Mouse (Mus musculus) hematopoietic stem cell, adult 5-6 weeks (primary cell): ENCODE results near the gene Lrmp. TPM values are rescaled to one million over a fixed set of nuclear protein-coding genes. Genes with fewer than 3 reads are reported as not detected.
"Not testable (repeated sequence)": the region's sequence is repeated elsewhere in the genome, so short reads cannot be mapped to it uniquely, and the experiment has no call there.

ENCODE experiments used
- ATAC-seq, 2 experiments: fragments of 125-278 bp in 1 of 2; replicated peaks in 1 of 2; 2 replicates each; pipeline ENCODE4 v1.8.0; 2016 to 2017; ENCODE audit warnings: inconsistent platforms in 2 of 2, mild to moderate bottlenecking in 2 of 2, moderate number of reproducible peaks in 2 of 2, low read depth in 1 of 2, moderate TSS enrichment in 1 of 2; ENCODE audit not compliant: low FRiP score in 2 of 2, poor library complexity in 2 of 2, severe bottlenecking in 2 of 2, insufficient read depth in 1 of 2, low TSS enrichment in 1 of 2
- total RNA-seq: library from RNA; stranded (forward); fragments of 172-1452, 232-1000 nt; gene quantifications from 2 replicates; pipeline ENCODE4 v1.2.3, GENCODE M21; 2017

Gene Lrmp
- total RNA-seq, 1 experiment from 2014 or later, result 102 TPM

GRCm38 (mm10) chr6:145093038-145093622, 22.3 kb upstream of the Lrmp start:
- ATAC-seq, result not testable (repeated sequence)

DNA sequence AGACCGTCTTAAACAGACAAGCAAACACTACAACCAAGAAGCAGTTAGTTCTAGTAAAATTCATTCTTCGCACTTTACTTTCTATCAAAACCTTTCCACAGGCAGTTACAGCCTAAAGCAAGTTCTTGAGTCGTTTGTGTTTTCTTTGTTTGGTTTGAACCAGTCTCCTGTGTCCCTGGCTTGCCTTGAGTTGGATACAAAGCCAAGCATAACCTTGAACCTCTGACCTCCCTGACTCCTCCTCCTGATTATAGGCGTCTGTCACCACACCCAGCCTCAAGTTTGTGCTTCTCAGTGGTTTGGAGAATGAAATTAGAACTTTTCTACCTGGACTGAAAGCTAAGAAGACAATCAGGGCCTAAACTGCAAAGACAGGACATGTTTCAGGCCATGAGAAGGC, 21.0 kb upstream of the Lrmp start:
- ATAC-seq, result no peak

DNA sequence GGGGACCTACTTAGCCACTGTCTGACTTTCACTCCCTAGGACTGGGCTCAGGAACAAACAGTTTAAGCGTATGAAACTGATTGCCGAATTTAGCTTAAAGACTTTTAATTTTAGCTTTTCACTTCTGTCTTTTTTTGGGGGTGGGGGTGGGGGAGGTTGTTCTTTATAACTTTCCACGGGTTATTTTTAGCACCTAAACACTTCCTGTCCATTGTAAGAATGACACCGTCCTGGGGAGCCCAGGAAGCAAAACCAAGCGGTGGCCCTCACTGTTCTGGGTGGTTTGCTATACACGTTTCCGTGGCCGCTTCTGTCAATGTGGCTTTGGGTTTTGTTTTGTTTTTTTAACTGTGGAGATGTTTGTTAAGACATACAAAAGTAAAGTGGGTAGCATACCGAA, 14.5 kb upstream of the Lrmp start:
- peak in 1 of 2 experiments; percentile 65; a peak in 3 of 4 replicates for ATAC-seq

- ATAC-seq, result no peak
These were observed 11.1 kb upstream of the Lrmp start for GRCm38 (mm10) chr6:145104241-145104939.

DNA sequence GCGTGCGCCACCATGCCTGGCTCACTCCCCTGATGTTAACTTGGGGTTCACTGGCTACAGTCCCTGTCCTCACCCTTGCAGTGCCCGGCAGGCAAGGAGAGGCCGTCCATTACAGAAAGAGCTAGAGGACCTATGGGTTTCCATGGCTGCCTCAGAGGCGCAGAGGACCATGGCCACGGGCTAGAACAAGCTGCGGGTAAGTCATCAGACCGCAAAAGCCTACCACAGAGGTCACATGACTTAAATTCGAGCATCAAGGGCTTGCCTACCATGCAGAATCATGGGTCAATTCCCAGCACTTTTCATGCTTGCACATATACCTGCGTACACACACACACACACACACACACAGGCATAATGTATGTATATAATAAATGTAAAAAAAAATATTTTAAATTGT, 10.0 kb upstream of the Lrmp start:
- ATAC-seq, result no peak

DNA sequence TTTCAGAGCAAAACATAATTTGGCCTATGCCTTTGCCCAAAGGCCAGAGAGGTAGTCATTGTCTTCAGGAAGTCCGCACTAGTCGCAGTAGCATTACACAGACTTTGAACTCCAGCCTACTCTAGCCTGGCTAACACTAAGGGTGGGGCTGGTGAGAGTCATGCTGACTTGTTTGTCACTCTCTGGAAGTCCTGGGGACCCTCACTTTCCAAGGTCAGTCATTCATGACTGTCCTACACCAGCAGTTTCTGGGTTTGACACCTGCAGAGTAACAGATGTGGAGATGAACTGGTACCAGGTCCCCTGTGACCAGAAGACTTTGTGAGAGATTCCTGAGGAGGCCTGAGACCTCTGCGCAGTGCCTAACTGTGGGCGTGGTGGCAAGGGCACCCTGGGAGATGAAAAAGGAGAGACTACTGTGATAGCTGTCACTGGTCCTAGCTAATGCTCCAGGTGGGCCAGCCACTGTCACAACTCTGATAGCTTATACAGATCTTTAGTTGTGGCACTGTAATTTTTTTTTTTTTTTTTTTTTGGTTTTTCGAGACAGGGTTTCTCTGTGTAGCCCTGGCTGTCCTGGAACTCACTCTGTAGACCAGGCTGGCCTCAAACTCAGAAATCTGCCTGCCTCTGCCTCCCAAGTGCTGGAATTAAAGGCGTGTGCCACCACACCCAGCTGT, 9.2 kb upstream of the Lrmp start:
- ATAC-seq, result no peak

- ATAC-seq, result no peak
These were observed 4.7 kb upstream of the Lrmp start for GRCm38 (mm10) chr6:145110786-145111185.

DNA sequence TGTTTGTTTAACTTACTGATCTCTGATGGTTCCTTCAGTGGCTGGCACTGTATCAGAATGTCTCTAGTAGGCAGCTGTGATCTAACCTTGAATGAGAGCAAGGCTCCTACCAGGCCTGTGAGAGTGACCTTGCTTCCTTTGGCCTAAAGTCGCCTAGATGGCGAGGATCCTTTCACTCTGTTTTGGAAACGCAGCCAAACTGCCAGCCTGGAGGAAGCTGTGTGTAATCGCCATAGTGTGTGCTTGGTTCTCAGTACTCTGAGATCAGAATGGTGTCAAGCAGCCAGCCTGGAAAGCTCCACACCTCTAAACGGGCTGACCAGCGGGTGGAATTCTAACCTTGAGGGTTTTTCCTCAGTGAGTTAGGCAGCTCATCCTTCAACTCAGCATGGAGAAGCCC, 2.6 kb upstream of the Lrmp start:
- ATAC-seq, result no peak

DNA sequence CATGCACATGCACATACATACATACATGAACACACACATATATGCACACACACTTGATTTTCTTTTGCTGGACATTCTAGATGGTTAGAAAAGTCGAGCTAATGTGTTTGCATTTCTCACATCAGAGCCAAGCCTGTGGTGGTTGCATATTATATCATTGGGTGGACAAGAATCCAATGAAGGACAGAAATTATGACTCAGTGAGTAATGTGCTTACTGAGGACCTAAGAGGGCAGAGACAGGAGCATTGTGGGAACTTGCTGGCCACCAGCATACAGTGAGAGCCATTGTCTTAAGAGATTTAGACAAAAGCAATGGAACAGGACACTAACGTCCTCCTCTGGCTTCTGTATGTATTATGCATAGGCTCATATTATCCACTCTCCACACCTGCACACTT, 892 bp upstream of the Lrmp start:
- no peak for ATAC-seq

DNA sequence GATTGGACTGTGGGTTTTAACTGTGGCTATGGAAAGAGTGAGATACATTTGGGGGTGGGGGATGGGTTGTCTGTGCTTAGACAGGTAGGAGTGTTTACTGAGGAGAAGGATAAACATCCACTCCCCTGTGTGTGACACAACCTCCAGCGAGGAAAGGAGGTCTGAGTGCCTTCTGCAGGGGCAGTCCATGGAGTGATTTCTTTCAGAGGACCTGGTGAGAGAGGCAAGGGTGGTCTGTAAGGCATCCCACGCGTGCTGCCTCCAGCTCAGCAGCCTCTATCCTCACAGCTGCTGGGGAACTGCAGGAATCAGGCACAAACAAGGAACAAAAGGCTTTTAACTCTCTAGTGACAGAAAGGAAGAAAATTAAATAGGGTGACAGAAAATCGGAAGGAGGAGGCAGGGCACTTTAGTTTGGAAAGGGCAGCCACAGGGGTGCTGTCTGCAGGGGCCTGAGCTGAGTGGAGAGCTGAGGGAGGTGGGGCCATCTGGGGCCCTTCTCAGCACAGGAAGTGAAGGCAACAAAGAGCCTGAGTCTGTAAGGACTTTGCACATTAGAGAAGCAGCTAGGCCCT, 732 bp downstream of the Lrmp start:
- ATAC-seq, result no peak

- no peak for ATAC-seq
These were observed 4.6 kb downstream of the Lrmp start for GRCm38 (mm10) chr6:145120086-145120485.

DNA sequence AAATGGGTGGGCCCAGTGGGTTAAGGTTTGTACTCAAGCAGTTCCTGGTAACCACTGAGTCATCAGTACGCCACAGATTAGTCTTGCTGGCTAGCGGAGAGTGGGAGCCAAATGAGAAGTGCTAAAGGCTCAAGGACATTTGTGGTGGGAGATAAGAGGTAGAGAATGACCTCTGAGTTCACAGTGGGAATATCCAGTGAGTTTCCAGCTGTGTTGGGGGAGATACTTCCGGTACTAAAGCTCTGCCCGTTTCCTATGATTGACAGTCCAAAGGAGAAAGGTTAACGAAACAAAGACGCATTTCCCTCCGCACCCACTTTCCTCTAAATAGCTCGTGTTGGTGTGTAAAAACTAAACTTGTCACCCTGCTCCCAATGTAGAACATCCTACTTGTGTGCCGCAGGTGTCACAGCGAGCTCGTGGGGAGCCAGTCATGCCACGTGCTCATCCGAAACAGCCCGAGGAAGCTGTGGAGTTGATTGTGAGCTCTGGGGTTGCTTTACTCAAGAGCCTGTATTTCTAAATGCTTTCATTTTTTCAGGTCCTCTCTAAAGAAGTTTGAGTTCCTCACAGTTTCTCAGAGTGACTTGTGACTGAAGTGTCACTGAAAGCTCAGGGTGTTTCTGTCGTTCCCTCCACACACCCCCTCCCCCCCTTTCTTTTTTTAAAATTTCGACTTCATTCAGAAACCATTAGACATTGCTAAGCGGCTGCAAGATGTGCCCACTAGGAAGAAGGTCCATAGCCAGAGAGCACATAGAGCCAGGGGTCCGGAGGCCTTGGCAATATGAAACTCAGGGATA, 5.5 kb downstream of the Lrmp start:
- peak; percentile 35 for ATAC-seq

- ATAC-seq, result peak; percentile 84 to 85
These were observed 6.4 kb downstream of the Lrmp start for GRCm38 (mm10) chr6:145121590-145122420.

- ATAC-seq, result no peak
These were observed 7.1 kb downstream of the Lrmp start for GRCm38 (mm10) chr6:145122423-145123059.

DNA sequence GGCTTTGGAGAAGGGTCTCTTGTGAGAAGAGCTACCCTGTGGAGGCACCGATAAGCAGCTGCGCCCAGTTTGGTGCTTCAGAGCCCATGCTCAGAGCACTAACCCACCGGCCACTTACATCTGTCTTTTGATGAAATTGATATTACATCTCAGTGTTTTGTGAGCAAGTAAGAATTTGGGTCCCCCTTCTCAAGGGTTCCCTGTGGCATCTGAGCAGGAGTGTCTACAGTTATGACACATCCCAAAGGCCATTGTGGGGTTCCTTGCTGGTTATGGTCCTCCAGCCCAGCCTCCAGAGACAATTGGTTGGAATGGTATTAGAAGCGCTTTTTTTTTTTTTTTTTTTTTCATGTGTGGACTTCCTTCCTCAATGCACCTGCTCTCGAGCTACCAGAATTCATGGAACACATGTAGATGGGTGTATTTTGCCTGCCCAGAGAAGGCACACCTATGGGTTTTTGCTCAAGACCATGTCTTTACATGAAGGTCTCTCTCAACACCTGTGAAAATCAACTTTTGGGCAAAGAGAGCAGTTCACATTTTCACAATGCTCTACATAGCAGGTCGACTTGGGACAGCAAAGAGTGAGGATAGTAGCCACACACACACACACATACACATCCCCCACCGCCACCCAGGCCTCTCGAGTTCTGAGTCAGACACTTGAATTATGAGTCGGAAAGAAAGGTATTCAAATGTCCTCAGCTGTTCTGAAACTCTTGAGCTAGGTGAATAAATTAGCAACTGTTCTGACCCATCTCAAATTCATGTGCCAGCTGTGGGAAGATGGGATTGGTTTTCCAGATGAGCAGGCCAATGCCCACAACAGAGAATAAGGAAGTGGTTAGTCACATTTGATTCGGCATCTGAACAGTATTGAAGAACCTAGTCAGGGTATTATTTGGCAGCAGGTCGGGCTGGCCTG, 7.9 kb downstream of the Lrmp start:
- 0 out of 4 replicates have a peak, but pooled peaks of 1 of the 2 experiments have one; percentile 9 for ATAC-seq
